Mouse (Mus musculus): ENCODE measurements around the gene Bbc3.
"Not testable (repeated sequence)": the region's sequence is repeated elsewhere in the genome, so short reads cannot be mapped to it uniquely, and the experiment has no call there.

The Bbc3 gene

DNA sequence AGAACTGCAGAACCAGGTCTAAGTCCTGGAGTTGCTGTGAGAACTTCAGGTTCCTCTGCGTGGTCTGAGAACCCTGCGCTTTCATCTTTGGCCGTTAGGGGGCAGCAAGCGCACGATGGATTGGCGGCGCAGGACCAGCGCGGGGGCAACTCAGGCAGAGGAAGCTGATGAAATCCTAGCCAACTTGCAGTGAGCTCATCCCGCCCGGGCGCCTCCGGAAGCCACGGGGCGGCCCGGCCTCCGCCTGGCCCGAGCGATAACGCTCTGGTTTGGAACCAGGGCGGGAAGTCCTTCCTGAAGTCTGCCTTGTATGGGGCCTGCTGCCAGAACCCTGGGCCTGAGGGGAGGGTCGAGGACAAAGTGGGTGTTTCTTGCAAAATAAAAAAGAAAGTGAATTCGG lies 13.4 kb upstream of the Bbc3 start:
- DNase-seq (ENCODE audit: low spot score) = peak; percentile 91

DNA sequence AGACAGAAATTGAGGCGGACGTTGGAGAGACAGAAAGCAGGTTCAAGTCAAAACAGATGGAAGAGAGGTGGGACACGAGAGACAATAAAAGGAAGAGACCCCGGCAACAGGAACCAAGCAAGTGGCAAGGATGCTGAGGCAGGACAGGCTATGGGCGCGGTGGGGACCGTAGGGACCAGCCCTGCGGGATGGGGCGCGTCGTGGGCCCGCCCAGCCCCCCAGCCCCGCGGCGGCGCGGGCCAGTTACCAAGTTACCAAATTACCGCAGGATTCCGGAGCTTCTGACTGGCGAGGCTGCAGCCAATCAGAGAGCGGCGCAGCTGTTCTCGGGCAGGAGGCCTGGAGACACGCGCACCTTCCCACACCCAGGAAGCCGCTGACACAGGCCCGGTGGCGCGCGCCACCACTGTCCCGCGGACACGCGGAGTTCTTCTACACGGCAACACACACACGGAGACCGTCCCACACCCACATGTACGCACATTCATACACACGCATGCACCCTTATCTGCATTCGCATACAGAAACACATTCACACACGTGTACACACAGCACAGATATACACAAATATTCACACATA lies 12.8 kb upstream of the Bbc3 start:
- peak; percentile 69 for DNase-seq (ENCODE audit: low spot score)

DNA sequence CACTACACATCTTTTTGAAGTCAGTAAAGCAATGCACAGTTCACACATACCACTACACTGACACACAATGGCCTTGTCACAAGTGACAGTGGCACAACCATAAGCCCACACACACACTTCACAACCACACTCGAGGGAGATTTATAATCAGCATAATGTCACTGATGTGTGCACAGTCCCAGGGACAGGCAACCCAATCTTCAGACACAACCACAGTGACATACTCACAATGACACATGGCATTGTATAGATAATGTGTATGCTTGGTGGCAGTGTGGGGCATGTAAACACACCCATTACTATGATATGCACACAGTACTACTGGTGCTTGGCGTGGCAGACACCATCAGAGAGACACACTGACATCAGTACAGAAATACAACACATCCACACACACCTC lies 12.0 kb upstream of the Bbc3 start:
- no peak for DNase-seq (ENCODE audit: low spot score)

DNA sequence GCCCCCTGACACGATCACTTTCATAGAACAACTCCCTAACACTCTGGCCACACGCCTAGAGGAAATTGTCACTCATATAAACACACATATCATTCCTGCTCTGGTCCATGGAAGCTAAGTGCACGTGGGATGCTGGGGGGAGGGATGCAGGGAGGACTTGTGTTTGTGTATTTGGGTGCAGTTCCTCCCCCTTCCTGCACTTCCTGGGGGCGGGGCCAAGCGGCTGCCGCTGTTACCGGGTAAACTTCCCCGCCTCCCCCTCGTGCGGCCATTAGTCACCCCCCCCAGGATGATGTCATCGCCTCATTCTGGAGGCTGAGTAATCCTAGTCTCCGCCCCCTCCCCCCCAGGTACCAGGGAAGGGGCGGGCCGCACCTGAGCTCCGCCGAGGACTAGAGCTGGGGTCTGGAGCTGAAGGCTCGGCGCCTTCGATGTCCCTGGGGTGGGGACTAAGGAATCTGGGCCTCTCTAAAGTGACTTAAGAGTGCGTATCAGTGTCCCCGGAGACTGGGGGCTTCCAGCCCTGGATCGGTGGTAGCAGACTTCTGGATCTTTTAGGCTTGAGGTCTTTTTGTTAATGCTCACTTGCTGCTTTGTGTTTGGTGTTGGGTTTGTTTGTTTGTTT lies 11.3 kb upstream of the Bbc3 start:
- peak; percentile 72 for DNase-seq (ENCODE audit: low spot score)

DNA sequence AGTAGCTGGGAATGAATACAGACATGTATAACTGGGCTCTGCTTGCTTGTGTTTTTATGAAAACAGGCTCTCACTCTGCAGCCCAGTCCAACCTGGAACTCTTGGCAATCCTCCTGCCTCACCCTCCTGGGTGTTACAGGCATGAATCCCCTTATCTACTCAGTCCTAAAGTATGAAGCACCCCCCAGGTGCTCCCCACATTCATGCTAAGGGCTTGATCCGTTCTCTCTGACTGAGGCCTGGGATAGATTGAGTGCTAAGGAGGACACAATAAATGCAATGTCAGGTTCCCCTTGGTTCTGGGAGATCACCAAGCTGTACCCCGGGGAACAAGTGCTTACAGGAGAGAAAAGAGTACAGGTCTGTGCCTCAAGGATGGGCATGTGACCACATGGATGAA lies 10.6 kb upstream of the Bbc3 start:
- no peak for DNase-seq (ENCODE audit: low spot score)

DNA sequence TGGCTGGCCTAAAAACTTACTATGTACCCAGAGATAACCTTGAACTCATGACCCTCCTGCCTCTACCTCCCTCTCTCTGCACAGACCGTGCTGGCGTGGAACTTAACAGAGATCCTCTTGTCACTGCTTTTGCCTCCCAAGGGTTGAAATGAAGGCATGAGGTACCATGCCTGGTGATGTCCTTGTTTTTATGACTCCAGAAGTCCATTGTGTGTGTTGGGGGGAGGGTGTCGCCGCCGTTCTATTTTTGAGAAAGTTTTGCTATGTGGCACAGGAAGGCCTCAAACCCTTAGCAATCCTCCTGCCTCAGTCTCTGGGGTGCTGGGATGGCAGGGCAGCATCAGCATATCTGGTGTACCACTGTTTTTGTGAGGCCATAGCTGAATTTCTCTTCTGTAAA lies 9.3 kb upstream of the Bbc3 start:
- no peak for DNase-seq (ENCODE audit: low spot score)

DNA sequence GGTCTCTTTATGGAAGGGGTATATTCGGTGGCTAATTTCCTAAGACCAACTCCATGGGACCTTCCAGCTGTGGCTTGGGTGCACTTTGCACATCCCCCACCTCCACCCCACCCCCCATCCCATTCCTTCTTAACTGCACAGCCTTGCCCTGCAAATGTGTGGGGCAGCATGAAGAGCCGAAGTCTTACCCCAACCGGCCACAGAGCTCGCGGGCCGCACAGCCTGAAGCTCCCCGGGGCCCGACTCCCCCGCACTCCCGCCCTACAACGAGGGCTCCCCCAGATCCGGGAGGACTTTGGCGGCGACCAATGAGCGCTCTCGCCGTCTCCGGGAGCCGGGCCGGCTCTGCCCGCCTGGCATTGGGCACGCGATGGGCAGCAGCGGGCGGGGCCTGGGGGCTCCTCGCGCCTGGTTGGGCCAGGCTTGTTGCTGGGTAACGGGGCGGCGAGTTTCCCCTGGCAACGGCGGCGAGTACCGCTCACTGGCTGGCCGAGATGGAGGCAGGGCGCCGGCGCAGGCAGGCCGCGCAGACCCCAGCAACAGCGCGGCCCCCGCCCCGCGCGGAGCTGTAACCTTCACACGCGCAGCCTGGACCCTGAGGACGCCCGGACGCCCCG lies 8.7 kb upstream of the Bbc3 start:
- DNase-seq (ENCODE audit: low spot score) = peak; percentile 92

DNA sequence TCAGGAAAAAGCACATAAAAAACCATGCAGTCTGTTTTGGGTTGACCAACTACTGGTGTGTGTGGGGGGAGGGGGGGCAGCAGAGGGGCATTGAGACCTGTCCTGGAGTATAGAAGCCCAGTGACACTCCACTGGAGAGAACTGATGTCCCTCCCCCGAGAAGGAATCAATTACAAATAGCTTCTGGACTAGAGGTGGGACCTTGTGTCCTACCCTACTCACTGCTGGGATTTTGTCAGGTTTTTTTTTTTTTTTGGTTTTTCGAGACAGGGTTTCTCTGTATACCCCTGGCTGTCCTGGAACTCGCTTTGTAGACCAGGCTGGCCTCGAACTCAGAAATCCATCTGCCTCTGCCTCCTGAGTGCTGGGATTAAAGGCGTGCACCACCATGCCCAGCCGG lies 1.1 kb upstream of the Bbc3 start:
- not testable (repeated sequence) for DNase-seq (ENCODE audit: low spot score)

DNA sequence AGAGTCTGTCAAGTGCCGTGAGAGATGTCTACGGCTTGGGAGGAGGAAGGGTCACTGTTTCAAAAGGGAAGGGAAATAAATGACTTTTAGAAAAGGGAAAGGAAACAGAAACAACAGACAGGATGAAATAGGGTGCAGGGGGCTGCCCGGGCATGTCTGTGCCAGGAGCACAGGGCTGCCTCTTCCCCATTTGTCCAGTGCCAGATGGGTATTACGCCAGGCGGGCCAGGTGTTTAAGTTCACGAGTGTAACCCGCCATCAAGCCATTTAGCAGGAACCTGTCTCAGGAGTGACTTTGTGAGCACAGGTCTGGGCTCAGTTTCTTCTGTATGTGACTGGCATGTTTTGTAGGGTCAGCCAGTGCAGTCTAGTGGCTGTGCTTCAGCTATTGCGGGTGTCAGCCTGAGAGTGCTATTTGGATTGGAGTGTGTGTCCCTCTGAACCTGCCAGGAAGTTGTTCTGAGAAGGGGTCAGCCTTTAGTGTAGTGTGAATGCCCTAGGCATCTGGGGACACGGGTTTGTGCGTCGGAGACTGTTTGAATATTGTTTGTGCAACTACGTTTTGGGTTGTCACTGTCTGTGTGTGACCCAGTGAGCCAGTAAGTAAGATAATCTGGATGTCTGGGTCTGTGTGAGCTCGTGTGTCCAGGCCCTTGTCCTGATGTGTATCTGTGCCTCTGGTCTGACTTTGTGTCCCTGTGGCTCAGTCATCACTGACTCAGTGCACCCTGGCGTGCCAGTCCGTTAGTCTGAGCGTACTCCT lies 543 bp downstream of the Bbc3 start:
- DNase-seq (ENCODE audit: low spot score) = no peak

DNA sequence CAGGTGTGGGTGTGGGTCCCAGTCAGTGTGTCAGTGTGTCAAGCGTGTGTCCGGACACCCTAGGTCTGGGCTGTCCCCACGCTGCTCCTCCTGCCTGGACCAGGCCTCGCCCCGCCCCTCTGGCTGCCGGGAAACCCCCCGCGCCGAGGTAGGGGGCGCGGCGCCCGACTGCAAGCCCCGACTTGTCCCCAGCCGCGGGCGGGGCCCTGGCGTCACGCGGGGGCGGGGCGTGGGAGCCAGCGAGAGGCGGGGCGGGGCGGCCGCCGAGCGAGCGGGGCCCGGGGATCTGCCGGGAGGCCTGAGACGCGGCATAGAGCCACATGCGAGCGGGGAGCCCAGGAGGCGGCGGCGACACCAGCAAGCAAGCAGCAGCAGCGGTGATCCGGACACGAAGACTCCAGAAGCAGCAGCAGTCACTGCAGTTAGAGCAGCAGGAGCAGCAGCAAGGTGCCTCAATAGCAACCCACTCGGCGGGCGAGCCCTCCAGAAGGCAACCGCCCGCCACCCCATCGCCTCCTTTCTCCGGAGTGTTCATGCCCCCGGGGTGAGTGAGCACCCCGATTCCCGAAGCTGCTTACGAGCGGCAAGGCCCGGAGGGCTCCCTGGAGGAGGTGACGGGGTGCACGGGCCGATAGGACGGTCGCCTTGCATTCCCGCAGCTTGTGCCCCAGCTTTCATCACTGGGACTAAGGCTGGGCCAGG lies 1.3 kb downstream of the Bbc3 start:
- DNase-seq (ENCODE audit: low spot score) = peak; percentile 86

DNA sequence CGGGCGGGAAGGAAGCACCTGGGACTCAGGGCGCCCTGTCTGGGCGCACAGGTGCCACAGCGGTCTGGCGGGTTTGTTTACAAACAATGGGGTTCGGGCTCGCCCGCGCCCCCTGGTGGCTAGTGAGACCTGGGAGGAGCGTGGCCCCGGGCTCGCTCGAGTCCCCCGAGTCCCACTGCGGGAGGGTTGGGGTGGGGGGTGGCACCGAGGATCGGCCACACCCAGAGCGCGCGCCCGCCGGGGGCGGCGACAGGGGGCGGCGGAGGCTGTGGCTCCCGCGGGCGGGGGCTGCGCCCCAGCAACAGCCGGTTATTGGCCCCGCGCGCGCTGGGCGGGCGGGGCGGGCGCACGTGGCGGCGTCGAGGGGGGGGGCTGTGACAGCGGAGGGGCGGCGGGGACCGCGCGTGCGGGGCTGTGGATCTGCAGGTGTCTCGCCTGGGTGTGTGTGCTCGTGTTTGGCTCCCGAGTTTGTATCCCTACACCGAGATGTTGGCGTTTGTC lies 1.9 kb downstream of the Bbc3 start:
- peak; percentile 76 for DNase-seq (ENCODE audit: low spot score)

DNA sequence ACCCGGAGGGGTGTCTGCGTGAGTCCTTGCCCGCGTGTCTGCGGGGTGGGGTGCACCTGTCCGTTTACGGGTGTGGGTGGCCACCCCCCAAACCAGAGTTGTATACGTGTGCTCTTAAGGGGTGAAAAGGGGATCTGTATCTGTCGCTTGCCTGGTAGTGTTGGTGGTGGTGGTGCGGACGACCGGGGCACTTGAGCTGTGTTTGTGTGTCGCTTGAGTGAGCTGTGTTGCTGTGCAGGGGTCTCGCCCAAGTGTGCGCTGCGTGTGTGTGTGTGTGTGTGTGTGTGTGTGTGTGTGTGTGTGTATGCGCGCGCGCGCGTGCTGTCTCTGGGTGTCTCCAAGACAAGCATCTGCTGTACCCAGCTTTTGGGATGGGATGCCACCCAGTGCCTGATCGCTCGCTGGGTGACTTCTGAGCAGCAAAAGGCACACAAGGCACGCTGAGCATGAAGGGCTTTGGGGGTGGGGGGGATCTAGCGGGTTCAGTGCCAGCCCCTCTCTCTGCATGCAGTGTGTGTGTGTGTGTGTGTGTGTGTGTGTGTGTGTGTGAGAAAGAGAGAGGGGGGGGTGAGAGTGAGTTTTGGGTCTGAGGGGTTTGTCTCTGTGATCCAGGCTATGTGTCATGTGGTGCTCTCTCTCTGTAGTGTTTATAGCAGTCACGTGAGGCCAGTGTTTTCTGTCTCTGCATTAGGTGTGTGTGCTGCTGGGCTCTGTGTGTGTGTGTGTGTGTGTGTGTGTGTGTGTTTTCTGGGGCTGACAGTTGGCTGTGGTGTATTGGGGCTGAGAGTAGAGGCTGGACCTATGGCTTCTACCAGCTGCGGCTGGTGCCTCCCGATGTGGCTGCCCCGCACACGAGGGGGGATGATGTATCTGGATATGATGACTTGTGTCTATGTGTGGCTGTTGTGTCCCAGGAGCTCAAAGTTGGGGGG lies 2.6 kb downstream of the Bbc3 start:
- DNase-seq (ENCODE audit: low spot score) = no peak

DNA sequence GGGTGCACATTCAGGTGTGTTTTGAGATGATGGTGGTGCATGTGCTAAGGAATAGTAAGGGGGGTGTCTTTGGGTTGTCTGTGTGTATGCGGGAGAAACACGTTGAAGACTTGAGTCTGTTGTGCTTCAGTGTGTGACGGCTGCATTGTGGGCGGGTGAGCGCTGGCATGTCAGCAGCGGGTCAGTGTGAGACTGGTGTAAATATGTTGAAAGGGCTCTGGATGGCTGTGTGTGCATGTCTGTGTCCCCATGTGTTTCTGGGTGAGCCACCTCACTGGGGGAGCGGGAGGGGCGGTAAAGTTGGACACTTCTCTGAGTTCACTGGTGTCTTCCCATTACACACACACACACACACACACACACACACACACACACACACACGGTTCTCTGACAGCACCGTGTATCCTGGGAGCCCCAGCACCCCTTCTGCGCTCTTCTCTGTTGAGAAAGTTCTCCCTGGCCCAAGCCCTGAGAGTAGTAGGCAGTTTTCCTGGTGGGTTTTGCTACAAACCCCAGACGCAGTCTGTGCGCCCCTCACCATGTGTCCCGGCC lies 3.3 kb downstream of the Bbc3 start:
- DNase-seq (ENCODE audit: low spot score) = no peak

DNA sequence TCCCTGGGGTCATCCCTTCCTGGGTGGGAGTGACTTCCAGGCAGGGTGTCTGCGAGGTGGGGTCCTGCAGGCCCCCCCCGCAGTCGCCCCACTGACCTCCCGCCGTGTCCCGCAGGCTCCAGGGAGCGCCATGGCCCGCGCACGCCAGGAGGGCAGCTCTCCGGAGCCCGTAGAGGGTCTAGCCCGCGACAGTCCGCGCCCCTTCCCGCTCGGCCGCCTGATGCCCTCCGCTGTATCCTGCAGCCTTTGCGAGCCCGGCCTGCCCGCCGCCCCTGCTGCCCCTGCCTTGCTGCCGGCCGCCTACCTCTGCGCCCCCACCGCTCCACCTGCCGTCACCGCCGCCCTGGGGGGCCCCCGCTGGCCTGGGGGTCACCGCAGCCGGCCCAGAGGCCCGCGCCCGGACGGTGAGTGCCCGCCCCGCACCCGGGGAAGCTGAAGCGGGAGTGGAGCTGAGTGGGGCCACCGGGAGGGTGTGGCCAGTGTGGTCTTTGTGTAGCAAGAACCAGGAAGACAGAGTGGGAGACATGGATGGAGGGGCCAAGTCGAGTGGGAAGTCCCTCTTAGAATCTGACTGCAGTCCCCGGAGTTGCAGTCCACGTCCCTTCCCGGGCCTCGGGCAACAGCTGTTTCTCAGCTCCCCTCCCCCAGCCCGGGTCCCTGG lies 3.9 kb downstream of the Bbc3 start:
- peak; percentile 48 for DNase-seq (ENCODE audit: low spot score)

DNA sequence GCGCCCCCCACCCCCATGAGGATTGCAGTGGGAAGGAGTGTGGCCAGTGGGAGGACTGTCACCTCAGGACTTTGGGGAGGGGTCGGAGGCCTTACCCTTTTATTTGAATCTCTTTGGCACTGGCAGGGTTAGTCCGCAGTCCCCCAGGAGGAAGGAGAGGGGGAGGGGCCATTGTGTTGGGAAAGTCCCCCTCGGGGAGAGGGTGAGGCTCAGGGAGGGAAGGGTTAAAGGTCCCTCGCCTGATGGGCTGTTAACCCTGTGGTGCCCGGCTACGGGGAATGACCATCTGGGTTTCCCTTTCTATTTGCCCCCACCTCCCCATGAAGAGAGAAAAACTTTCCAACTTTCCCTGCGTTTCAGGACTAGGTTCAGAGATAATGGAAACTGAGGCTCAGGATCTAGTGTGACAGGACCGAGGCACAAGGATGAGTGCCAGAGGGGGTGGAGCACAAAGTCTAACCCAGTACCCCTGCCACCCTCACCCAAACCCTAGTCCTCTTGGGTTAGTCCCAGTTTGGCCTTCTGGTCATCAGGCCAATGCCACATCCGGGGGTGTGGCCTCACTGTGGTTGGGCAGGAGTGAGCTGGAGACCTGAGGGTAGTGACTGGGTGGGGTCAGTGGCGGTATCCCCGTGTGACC lies 4.6 kb downstream of the Bbc3 start:
- peak; percentile 55 for DNase-seq (ENCODE audit: low spot score)

DNA sequence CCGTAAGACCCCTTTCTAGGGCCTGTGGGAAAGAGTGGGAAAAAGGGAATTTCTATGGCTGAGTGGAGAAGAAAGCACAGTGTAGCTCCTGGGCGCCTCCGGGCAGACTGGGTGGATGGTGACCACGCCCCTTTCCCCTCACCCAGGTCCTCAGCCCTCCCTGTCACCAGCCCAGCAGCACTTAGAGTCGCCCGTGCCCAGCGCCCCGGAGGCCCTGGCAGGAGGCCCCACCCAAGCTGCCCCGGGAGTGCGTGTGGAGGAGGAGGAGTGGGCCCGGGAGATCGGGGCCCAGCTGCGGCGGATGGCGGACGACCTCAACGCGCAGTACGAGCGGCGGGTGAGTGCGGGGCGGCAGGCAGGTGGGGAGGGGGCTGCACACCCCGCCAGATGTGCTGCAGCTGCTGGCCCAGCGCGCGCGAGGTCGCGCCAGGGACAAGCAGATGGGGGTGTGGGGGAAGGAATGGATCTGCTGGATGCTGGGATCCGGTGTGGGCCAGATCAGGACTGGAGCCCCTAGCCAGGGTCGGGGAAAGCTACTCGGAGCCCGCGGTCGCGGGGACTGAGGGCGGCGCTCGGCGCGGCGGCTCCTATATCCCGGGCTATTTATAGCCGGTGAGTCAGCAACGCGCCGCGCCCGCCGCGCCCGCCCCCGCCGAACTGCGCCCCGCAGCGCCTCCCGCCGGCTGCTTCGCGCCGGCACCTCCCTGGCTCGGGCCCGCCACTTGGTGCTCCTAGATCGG lies 5.5 kb downstream of the Bbc3 start:
- DNase-seq (ENCODE audit: low spot score) = peak; percentile 80

DNA sequence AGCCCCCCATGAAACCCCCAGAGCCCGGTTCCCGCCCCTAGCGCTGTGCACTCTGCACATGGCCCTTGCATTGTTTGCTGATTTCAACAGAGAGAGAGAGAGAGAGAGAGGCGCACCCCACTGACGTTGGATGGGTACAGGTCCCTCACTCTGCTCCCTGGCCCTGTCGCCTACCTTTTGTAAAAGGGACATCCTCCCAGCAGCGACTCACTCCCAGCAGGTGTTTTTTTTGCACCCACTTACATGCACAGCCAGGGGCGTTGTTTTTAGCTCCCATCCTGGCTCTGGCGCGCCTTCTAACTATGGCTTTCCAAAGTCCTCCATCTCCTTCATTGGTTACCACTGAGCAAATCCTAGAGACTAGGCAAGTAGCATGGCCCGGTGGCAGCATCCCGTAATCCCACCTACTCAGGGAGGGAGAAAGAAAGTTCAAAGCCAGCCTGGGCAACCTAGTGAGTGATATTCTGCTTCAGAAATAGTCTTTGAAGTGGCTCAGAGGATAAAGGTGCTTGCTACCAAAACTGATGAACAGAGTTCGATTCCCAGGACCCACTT lies 6.1 kb downstream of the Bbc3 start:
- DNase-seq (ENCODE audit: low spot score) = no peak

DNA sequence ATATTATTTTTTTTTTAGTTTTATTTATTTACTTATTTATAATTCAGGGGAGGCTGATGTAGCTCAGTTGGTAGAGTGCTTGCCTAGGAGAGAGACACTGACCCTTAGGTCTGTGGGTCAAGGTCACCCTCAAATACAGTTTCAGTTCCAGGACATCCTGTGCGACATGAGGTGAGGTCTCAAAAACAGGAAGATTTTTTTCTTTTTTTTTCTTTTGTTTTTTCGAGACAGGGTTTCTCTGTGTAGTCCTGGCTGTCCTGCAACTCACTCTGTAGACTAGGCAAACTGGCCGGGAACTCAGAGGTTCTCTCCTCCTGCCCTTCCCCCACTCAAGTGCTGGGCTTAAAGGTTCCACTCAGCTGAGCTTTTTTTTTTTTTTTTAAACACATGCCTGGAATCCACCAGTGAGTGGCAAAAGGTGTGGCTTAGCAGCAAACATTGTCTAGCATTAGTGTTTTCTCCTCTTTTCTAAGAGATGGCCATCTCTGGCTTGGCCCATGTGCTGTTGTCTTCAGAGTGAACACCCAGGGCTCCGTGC lies 7.1 kb downstream of the Bbc3 start:
- DNase-seq (ENCODE audit: low spot score) = no peak
